Mouse (Mus musculus): ENCODE data around the gene Ace. TPM values are rescaled to one million over a fixed set of nuclear protein-coding genes. Genes with fewer than 3 reads are reported as not detected.

Gene Ace
- total and polyA plus RNA-seq, 3 experiments, result not detected

- Histone ChIP-seq H3K9ac (ENCODE audit: control insufficient read depth, low read depth, low read length, poor library complexity, severe bottlenecking) (no peak overlapping the region), H3K4me3 (ENCODE audit: control insufficient read depth in 1 of 2, insufficient read depth in 1 of 2, low read depth in 2 of 2, low read length in 2 of 2) (no peak overlapping the region), H3K9me3 (replicated peaks; ENCODE audit: insufficient read depth, low read length) (no peaks in the 10 kb centered on the region), H3K4me1 (ENCODE audit: control insufficient read depth in 1 of 2, insufficient read depth in 2 of 2, low read length in 2 of 2) (no peaks in the 10 kb centered on the region), H3K36me3 (ENCODE audit: control insufficient read depth in 1 of 2, insufficient read depth in 2 of 2, low read length in 2 of 2) (no peaks in the 10 kb centered on the region), H3K27ac (ENCODE audit: control insufficient read depth, low read depth, low read length) (no peak overlapping the region), H3K27me3 (ENCODE audit: control insufficient read depth in 1 of 2, insufficient read depth in 2 of 2, low read length in 2 of 2) (peaks cover 12 to 17% of the 10 kb centered on the region in 2 experiments), H3K79me2 (ENCODE audit: control insufficient read depth, insufficient read depth, low read length, poor library complexity) (no peaks in the 10 kb centered on the region)
- DNase-seq (ENCODE audit: low read depth, low spot score), result no peak
- no peak for TF ChIP-seq ZKSCAN1 (IDR thresholded peaks at IDR 0.05; ENCODE audit: low read depth, low read length)
- no peak for TF ChIP-seq POLR2AphosphoS2 (IDR thresholded peaks at IDR 0.05; ENCODE audit: low read length)
- no peak for TF ChIP-seq SIN3A (IDR thresholded peaks at IDR 0.05; ENCODE audit: low read length)
- no peak for TF ChIP-seq CHD2 (IDR thresholded peaks at IDR 0.05; ENCODE audit: low read length)
- no peak for TF ChIP-seq E2F4 (IDR thresholded peaks at IDR 0.05; ENCODE audit: borderline replicate concordance, low read depth, low read length)
- no peak for TF ChIP-seq EP300 (IDR thresholded peaks at IDR 0.05; ENCODE audit: low read depth in 1 of 2, low read length in 2 of 2)
- no peak for TF ChIP-seq MXI1 (IDR thresholded peaks at IDR 0.05; ENCODE audit: low read depth, low read length)
- TF ChIP-seq CHD1 (IDR thresholded peaks at IDR 0.05; ENCODE audit: low read depth, low read length), result no peak
- TF ChIP-seq TBP (IDR thresholded peaks at IDR 0.05; ENCODE audit: low read depth, low read length), result no peak
- TF ChIP-seq JUND (IDR thresholded peaks at IDR 0.05; ENCODE audit: low read depth, low read length), result no peak
- no peak for TF ChIP-seq MAZ (IDR thresholded peaks at IDR 0.05; ENCODE audit: low read depth, low read length)
- TF ChIP-seq ZMIZ1 (IDR thresholded peaks at IDR 0.05; ENCODE audit: low read depth, low read length), result no peak
- no peak for TF ChIP-seq KAT2A (conservative IDR thresholded peaks at IDR 0.05; ENCODE audit: low read depth, low read length)
Measured at GRCm38 (mm10) chr11:105987446-105987845, 19.7 kb downstream of the Ace start.

- Histone ChIP-seq H3K4me1 (ENCODE audit: control insufficient read depth in 1 of 2, insufficient read depth in 2 of 2, low read length in 2 of 2) (no peaks in the 10 kb centered on the region), H3K27me3 (ENCODE audit: control insufficient read depth in 1 of 2, insufficient read depth in 2 of 2, low read length in 2 of 2) (peaks cover 24 to 29% of the 10 kb centered on the region in 2 experiments), H3K4me3 (ENCODE audit: control insufficient read depth in 1 of 2, insufficient read depth in 1 of 2, low read depth in 2 of 2, low read length in 2 of 2) (no peak overlapping the region), H3K79me2 (ENCODE audit: control insufficient read depth, insufficient read depth, low read length, poor library complexity) (no peaks in the 10 kb centered on the region), H3K9me3 (replicated peaks; ENCODE audit: insufficient read depth, low read length) (no peaks in the 10 kb centered on the region), H3K27ac (ENCODE audit: control insufficient read depth, low read depth, low read length) (no peak overlapping the region), H3K36me3 (ENCODE audit: control insufficient read depth in 1 of 2, insufficient read depth in 2 of 2, low read length in 2 of 2) (no peaks in the 10 kb centered on the region), H3K9ac (ENCODE audit: control insufficient read depth, low read depth, low read length, poor library complexity, severe bottlenecking) (no peak overlapping the region)
- no peak for DNase-seq (ENCODE audit: low read depth, low spot score)
- TF ChIP-seq KAT2A (conservative IDR thresholded peaks at IDR 0.05; ENCODE audit: low read depth, low read length) (no peak), EP300 (IDR thresholded peaks at IDR 0.05; ENCODE audit: low read depth in 1 of 2, low read length in 2 of 2) (no peak), TCF12 (IDR thresholded peaks at IDR 0.05; ENCODE audit: low read depth, low read length) (no peak), MXI1 (IDR thresholded peaks at IDR 0.05; ENCODE audit: low read depth, low read length) (no peak), TAL1 (IDR thresholded peaks at IDR 0.05; ENCODE audit: low read length) (no peak), TBP (IDR thresholded peaks at IDR 0.05; ENCODE audit: low read depth, low read length) (no peak), MAX (IDR thresholded peaks at IDR 0.05; ENCODE audit: low read length) (no peak), USF1 (IDR thresholded peaks at IDR 0.05; ENCODE audit: low read depth, low read length) (no peak)
Measured at GRCm38 (mm10) chr11:105989446-105989845, 21.7 kb downstream of the Ace start.

Data from MEL (cell line).